Mouse (Mus musculus) kidney, adult 18-20 months (tissue): ENCODE data around the gene Gm28035.

ENCODE experiments used
- DNase-seq: peaks from one replicate; pipeline ENCODE4 v3.0.0; 2021

The Gm28035 gene

DNA sequence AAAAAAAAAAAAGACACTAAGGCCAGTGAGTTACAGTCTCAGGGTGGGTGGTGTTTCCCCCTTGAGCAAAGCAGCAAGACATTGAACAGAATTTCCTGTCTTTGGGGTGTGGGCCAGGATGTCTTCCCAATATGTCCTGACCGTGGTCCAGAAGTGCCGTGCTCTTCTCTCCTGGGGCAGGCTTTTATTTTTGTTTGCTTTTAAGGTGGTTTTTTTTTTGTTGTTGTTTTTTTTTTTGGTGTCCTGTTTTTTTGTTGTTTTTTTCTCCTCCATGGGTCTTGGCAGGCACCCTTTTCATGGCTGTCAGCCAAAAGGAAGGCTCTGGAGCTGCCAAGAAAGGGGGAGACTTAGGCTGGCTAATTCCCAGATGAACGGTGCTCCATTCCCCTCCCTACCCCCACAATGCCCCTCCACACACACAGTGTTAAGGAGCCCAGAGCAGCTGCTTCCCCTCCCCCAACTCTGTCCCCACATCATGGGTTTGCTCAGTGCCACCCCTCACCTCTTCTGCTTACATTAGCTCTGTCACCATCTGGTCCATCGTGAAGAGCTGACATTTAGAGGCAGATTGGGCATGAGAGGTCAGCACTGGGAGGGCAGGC is 22.6 kb downstream of the Gm28035 start:
- peak; percentile 82 for DNase-seq

DNA sequence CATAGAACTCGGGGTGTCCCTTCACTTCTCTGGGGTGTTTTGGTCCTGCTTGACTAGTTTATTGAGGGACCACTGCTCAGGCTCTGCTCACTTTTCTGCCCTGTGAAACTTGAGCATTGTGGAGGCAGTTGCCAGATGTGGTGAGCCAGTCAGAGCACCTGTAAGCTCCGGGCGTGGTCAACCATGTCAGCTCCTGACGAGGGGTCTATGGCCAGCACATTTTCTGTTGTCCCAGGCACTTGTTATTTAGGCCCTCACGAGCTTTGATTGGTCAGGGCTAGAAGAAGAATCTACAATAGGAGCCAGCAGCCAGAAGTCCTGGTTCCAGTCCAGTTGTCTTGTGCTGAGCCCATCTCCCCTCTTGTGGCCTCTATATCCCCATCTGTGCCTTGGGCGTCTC is 23.4 kb downstream of the Gm28035 start:
- DNase-seq = peak; percentile 9

DNA sequence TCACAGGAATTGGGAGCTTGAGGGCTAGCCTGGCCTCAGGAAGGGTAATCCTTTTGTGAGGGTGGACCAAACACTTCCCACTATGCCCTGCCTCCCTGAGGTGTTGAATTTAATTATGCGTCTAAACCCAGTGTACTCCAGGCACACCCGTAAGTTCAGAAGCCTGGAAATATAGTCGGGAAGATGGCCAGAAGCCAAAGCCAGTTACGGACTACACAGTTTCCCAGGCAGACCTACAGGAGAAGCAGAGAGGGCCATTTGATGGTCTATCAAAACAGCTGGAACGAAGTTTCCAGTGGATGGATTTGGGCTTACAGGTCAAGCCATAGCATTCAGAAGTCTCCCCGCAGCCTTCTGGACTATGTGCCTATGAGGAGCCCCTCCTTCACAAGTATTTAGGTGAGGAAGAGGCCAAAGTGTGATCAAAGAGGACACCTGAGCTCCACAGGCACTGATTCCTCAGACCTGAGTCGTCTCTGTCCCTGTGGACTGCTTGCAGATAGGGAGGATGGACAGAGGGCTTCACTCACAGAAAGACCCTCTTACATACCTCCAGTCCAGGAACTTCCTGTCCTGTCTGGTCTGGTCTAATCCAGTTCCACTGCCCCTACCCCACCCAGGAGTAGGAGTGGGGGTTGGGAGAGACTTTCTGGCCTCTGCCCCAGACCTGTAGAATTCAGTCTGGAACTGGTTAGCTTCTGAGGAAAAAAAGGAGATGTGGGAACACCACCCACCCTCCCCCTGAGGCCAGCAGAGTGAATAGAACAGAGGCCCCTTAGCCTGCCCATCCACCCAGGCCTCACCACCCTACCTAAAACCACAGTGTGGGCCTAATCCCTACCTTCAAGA is 24.5 kb downstream of the Gm28035 start:
- peak; percentile 52 for DNase-seq

- DNase-seq = peak; percentile 83
These were observed 25.4 kb downstream of the Gm28035 start, which contains the start of gene Phyhd1 for GRCm38 (mm10) chr2:30265767-30266253. TSS of gene Phyhd1 (plus strand) at chr2:30266203.

DNA sequence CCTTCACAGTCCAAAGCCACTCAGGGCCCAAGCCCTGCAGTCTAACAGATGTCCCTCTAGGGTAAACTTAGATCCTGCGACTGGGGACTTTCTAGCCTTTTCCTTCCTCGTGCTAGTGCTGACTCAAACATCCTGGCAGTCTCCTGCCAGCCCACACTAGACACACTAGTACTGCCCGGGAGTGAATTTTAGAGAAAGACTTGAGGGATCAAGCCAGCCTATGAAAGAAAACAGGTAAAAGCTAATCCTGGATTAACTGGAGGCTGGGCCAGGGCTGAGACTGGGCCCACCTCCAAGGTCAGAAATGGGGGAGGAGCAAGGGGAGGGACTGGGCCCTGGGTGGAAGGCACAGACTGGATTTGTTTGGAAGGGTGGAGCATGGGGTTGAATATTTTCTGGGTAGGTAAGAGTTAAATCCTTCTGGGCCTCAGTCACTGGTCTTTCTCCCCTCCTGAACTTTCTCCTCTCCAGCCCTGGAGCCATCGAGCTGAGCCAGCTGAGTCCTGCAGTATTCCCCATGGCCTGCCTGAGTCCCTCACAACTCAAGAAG is 26.1 kb downstream of the Gm28035 start:
- peak; percentile 90 for DNase-seq

- DNase-seq = no peak
These were observed 27.1 kb downstream of the Gm28035 start for GRCm38 (mm10) chr2:30267466-30267865.

GRCm38 (mm10) chr2:30268371-30268770 is 28.0 kb downstream of the Gm28035 start:
- no peak for DNase-seq

GRCm38 (mm10) chr2:30269241-30269990 is 29.0 kb downstream of the Gm28035 start:
- no peak for DNase-seq

GRCm38 (mm10) chr2:30270134-30270533 is 29.8 kb downstream of the Gm28035 start:
- DNase-seq = peak; percentile 72

DNA sequence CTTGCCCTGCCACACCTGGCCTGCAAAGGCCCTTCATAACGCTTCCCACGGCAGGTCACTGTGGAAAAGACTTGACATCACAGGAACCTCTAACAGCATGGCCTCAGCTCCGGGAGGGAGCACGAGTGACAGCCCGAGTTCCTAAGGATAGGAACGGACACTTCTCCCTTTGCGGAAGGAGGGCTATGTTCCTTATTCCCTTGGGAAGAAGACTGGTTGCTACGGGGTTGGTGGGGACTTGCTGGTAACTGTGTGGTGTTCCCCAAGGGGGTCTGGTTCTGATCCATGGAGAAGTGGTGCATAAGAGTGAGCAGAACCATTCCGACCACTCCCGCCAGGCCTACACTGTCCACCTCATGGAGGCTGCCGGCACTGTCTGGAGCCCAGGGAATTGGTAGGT is 40.4 kb downstream of the Gm28035 start, which contains the start of gene Gm28038:
Gene Gm28038 (plus strand): TSS at position 301 of the 400 bp plus-strand sequence.
- no peak for DNase-seq

DNA sequence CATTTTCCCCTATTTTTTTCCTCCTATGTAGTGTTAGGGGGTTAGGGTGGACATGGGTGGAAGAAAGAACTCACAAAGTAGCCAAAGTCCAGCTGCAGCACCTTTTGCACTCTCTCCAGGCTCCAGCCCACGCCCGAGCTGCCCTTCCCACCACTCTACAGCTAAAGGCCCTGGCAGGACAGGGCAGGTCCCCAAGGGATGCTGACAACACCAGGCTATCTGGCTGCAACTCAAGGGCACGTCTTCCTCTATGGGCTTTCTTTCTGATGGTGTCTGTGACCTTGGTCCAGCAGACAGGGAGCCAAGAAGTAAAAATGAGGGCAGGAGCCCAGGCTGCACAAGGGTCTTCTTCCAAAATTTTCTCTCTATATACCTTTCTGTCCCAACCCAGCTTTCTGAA is 41.3 kb downstream of the Gm28035 start:
- DNase-seq = no peak

DNA sequence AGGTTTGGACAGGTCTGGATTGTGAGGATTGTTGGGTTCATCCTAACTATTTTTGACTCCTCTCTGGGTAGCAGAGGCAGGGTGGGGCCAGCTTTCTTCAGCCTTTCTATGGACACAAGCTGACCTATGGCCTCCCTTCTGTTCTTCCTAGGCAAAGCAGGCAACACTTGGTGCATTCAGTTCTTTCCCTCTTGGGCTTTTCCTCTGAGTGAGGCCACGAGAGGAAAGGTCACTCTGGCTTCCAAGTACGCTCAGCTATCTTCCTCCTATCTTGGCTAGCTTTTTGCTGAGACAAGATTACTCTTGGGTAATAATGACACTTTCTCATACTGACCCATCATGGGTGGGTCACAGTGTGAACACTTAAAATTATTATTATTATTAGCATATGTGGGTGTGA is 42.8 kb downstream of the Gm28035 start:
- no peak for DNase-seq

GRCm38 (mm10) chr2:30285004-30285403 is 44.6 kb downstream of the Gm28035 start:
- no peak for DNase-seq

- DNase-seq = no peak
These were observed 45.2 kb downstream of the Gm28035 start for GRCm38 (mm10) chr2:30285416-30286181.

DNA sequence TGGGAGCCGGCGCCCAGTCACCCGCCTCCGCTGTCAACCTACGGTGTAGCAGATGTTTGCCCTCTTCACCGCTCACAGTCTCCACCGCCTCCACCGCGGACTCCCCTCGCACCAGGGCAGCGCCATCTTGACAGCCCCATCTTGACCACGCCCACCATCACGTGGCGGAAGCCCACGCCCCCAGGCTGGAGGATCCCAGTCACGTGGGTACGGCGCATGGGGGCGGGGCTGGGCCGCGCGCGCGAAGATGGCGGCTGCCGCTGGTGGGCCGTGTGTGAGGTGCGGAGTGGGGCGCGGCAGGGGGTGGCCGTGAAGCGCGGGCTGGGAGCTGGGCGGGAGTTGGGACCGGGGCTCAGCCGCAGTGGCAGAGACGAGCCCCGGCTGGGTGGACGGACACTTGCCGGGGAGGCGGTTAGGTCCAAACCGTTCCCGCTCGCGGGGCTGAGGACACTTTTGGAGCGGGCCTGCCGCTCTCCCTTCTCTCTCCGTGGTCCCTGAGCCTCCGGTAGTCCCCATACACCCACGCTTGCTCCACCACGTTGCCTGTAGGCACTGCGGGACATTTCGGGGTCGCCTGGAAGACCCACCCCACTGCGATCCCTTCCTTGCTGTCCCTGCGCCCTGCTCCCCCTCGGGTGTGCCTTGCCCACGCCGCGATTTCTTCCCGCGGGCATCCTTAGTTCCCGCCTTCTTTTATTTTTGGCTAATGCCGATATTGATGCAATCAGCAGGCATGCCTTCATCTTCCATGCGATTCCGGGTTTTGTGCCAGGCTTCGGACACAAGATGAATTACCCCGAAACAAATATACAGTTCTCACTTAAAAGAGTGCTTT is 46.0 kb downstream of the Gm28035 start, which contains the start of the genes Dolk and Nup188:
Gene Dolk (minus strand): TSS at position 143 of the 835 bp plus-strand sequence.
Gene Nup188 (plus strand): TSS at position 206 of the 835 bp plus-strand sequence.
- DNase-seq = peak; percentile 98

DNA sequence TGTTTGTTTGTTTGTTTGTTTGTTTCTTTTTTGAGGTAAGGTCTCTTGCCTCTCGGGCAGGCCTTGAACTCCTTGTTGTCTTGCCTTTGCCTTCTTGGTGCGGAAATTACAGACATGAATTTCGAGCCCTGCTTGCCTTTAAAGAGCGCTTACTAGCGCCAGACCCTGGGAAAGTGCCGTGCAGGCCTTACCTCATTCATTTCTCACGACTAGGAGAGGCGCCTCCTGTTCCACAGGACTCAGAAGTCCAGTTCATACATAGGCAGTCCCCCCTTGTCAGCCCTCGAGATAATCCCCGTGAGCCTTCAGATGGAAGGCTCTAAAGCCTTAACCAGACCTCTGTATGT is 46.6 kb downstream of the Gm28035 start:
- no peak for DNase-seq

GRCm38 (mm10) chr2:30299525-30299924 is 59.2 kb downstream of the Gm28035 start:
- no peak for DNase-seq

GRCm38 (mm10) chr2:30299966-30300365 is 59.6 kb downstream of the Gm28035 start:
- no peak for DNase-seq

DNA sequence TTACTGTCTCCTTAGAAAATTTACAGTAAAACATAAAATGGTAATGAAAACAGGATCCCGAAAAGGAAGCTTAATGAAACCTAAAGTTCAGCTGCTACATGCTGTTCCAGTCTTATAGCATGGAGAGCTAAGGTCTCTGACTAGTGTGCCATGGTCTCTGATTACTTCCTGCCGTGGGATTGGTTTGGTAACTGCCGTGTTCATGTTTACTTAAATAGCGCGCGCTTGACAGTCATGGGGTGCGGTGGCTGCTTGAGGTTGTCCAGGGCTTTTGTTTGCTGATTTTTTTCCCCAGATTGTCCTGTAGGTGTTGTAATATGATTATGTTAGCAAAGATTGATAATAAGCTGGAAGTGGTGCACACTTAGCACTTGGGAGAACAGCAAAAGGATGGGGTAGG is 65.7 kb downstream of the Gm28035 start:
- DNase-seq = no peak

DNA sequence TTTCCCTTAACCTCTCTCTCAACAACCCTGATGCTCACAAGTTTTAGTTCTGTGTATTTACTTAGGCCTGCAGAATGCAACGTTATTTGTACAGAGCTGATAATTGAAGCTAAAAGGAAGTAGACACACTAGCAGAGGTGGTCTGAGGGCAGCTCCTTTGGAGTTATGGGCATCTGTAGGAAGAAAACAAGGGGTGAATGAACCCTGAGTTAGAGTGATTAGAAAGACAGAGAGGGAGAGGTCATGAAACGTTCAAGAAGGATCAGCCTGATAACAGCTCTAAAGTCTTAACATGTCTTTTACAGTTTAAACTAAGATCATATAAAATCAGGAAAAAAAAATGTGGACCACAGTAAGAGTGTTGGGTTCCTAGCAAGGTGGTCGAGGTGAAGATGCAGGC is 69.0 kb downstream of the Gm28035 start:
- no peak for DNase-seq

DNA sequence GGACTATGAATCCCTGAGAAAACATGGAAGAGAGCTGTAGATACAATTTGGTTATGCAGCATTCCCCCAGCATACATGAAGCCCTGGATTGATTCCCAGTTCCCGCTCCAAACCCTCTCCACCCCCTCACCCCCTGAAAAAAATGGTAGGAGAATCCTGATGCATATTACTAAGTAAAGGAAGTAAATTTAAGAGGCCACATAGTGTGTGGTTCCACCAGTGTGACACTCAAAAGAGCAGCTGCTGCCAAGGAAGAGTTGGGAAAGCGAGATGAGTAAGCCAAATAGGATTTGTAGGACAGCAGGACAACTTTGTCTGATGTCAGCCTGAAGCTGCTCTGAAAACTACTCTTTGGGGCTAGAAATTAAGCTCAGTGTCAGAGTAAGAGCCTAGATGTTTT is 71.1 kb downstream of the Gm28035 start:
- DNase-seq = no peak
